Mouse (Mus musculus) lung, postnatal 0 days (tissue): Measurements from ENCODE around the gene Usp31.

Experiments used
- CTCF ChIP-seq: IDR thresholded peaks from 2 replicates; pipeline ENCODE4 v1.5.1; 2016; ENCODE audit warnings: antibody characterized with exemption, mild to moderate bottlenecking
- EP300 ChIP-seq: IDR thresholded peaks from 2 replicates; pipeline ENCODE4 v1.6.1; 2016; ENCODE audit warnings: antibody characterized with exemption, mild to moderate bottlenecking, control low read depth

DNA sequence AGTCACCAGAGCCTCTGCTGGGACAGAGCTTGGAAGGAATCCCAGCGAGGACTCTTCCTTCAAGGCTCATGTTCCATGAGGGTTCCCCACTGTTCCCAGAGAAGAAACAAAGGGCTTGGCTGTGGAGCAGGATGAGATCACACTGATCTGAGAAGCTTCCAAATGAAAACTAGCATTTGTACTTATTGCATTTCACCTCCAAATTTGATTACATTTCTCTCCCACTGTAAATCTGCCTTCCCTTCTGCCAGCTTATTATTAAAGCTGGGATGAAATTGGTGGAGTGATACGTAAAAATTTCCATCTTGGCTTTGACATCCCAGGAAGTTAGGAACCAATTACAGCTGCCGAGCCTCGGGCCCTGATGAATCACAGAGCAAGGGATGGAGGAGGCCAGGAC, 111.6 kb downstream of the Usp31 start:
- no peak for TF ChIP-seq CTCF
- no peak for TF ChIP-seq EP300
